Mouse (Mus musculus): ENCODE results near the gene 1700001P01Rik.
A peak's percentile ranks its signal among the peaks of the same experiment; 100 is the strongest.

The 1700001P01Rik gene

DNA sequence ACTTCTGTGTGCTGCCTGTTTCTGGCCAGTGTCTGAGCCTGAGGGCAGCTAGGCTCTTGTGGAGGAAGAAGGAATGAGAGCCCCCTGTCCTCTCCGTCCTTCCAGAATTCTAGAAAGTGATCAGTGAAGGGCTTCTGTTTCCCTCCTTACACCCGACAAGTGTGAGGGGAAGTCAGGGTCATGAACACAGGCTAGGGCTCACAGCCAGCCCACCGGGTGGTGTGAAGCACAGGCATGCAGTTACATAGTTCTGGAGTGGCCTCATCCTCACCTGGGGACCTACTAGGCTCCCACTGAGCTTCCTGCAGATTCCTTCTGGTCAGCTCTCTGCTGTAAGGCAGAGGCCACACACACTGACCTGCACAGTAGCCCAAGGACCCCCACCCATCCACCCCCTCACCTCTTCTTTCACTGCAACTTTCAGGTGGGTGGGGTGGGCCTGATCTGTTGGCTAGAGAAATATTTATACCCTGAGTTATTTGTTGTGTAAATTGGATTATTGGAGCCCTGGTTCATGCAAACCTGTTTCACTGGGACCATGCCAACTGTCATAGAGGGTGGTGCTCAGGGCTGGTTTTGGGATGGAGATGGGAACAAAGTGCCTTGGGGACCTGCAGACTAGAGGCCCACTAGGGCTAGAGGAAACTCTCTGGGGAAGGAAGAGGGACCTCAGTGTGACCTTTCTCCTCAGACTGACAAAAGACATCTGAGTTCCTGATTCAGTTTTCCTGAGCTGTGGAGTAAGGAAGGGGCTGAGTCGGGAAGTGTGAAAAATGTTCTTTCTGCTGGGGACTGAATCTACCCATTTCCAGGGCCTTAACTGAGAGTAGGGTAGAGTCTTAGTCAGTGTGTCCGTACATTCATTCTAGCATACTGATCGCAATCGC, 33.8 kb upstream of the 1700001P01Rik start:
- no peak for DNase-seq (ENCODE audit: extremely low spot score)

GRCm38 (mm10) chr11:97808621-97809234, 33.0 kb upstream of the 1700001P01Rik start:
- no peak for DNase-seq (ENCODE audit: extremely low spot score)

DNA sequence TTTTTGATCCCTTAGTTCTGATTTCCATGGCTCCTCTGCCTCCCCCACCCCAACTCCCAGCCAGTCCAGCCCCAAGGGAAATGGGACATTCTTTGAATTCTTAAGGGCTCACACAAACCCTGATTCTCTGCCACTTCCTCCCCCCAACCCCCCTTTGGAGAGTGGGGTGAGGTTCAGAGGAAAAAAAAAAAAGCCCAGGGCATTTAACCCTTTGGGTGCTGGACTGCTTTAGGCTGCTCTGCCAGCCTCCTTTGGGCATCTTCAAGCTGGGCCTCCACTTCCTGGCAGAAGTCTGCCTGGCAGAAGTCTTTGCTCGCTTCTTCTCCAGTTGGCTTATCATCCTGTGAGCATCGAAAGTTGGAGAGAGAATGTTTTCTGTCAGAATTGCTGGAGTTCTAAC, 32.4 kb upstream of the 1700001P01Rik start:
- DNase-seq (ENCODE audit: extremely low spot score), result peak; percentile 58

GRCm38 (mm10) chr11:97807626-97808025, 31.9 kb upstream of the 1700001P01Rik start:
- DNase-seq (ENCODE audit: extremely low spot score), result no peak

DNA sequence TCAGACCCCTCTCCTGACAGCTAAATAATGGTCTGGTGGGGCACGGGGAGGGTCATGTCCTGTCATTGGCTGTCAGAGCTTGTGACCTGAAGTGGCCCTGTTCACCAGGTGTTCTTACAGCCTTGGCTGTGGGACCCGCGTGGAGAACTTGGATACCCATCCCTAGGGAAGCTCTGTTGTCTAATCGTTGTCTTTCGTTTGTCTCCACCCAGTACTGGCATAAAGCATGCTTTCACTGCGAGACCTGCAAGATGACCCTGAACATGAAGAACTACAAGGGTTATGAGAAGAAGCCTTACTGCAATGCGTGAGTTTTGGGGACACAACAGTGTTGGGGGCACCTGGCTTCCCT, 30.9 kb upstream of the 1700001P01Rik start:
- DNase-seq (ENCODE audit: extremely low spot score), result no peak

- DNase-seq (ENCODE audit: extremely low spot score), result peak; percentile 22
These were observed 30.2 kb upstream of the 1700001P01Rik start for GRCm38 (mm10) chr11:97805662-97806612.

DNA sequence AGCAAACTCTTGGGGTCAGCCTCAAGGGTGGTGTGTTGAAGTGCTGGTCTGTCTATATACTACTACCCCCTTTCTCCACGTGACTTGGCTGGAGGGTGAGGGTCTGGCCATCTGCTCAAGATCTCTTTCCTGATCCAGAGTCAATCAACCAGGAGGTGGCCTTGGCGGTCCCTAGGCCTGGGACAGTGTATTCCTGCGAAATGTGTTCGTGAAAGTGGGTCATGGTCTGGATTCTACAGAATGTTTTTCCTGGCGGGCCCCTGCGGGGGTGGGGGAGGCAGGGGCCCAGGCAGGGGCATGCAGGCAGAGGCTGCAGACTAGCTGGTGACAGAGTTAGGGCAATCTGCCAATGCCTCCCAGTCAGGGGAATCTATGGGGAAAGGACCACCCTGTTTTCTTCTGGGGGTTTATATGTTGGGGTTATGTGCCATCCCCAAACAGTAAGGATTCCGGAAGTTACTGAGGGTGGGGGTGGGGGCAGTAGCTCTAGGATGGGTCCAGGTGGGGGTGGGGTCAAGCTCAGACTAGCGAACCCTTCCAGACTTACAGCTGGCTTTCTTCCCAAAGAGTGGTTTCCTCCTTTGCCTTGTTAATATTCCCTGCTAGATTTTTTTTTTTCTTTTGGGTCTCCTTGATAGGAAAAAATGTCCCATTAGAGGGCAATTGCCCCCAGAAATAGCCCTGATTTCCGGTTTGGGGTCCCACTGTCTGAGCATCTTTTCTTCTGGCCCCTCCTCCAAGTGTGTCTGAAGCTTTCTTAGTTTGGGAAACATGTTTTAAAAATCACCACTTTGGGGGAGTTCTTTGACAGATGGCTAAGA, 29.3 kb upstream of the 1700001P01Rik start:
- DNase-seq (ENCODE audit: extremely low spot score), result no peak

GRCm38 (mm10) chr11:97803847-97804246, 28.1 kb upstream of the 1700001P01Rik start:
- no peak for DNase-seq (ENCODE audit: extremely low spot score)

DNA sequence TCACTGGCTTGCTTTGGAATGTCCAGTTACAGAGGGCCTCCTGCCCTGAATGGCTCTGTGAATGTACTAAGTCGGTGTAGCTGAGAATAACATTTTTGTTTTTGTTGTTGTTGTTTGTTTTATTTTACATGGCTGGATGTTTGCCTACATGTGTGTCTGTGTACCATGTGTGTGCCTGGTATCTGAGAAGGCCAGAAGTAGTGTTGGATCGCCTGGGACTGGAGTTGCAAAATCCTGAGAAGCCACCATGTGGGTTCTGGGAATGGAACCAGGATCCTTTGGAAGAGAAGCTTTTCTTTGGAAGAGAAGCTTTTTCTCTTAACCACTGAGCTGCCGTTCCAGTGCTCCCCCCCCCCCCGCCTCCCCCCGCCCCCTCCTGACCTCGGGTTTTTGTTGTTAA, 26.8 kb upstream of the 1700001P01Rik start:
- no peak for DNase-seq (ENCODE audit: extremely low spot score)

- DNase-seq (ENCODE audit: extremely low spot score), result no peak
These were observed 26.4 kb upstream of the 1700001P01Rik start for GRCm38 (mm10) chr11:97802194-97802470.

DNA sequence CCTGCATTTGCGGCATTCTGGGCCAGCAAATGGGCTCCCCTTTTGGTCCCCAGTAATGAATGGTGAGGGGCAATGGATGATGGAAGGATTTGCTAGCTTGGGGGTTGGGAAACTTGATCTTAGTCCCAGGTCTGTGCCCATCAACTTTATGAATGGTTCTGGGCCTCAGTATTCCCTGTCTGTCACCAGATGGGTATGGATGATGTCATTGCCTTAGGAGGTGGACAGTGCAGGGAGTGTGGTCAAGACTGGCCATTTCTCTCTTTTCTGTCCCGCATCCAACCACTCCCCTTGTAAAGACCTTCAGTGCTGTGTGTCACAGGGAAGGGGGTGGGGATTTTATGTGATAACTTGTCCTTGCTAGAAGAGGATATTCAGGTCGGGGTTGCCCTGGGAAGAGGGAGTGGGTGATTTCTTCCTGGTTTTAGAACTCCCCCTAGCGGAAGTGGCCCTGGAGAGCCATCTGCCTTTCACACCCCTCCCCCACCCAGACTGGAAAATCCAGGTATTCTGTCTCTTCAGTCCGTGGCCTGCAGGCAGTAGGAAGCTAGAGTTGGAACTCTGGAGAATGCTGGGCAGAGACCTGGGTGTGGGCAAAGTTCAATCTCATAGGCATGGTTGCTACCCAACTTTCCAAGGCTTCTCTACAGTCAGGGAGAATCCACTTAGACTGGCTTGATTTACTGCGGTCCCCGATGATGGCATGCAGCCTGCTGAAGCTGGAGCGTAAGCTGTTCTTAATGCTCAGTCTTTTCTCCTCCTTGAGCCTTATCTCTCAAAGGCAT, 25.9 kb upstream of the 1700001P01Rik start:
- DNase-seq (ENCODE audit: extremely low spot score), result peak; percentile 77

- peak; percentile 20 for DNase-seq (ENCODE audit: extremely low spot score)
These were observed 25.1 kb upstream of the 1700001P01Rik start for GRCm38 (mm10) chr11:97800691-97801408.

DNA sequence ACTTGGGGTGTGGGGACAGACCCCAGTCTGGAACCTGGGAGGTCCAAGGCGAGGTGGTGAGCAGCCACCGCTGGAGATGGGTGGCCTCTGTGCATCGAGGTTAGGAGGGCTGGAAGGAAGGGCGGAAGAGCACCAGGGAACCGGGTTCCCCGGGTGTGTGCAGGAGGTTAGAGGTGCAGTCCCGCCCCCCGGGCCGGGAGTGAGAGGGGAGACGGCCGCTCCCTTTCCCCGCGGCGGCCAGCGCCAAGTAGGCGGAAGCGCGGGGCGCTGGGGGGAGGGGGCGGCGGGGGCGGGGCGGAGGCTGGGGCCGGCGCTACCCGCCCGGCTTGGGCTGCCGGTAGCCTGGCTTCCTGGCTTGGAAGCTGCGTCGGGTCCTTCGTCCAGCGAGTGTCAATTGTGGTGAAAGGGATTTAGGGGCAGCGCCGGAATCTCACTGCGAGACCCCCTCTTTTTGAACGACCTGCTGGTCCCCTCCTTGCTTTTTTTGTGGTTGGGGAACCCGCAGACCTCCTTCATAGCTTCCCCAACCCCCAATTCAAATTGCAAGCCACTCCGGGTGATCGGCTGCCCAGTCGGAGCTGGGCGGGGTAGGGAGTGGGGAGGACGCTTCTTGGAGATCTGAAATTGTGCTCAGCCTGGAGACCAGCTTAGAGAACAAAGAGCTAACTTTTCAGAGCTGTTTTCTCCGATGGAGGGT, 24.4 kb upstream of the 1700001P01Rik start:
- DNase-seq (ENCODE audit: extremely low spot score), result peak; percentile 86

- peak; percentile 87 for DNase-seq (ENCODE audit: extremely low spot score)
These were observed 23.7 kb upstream of the 1700001P01Rik start for GRCm38 (mm10) chr11:97799146-97799993.

- DNase-seq (ENCODE audit: extremely low spot score), result peak; percentile 96
These were observed 23.0 kb upstream of the 1700001P01Rik start, which contains the start of gene Lasp1 for GRCm38 (mm10) chr11:97798782-97799145. Gene Lasp1, plus strand, starts transcription at chr11:97799000.

DNA sequence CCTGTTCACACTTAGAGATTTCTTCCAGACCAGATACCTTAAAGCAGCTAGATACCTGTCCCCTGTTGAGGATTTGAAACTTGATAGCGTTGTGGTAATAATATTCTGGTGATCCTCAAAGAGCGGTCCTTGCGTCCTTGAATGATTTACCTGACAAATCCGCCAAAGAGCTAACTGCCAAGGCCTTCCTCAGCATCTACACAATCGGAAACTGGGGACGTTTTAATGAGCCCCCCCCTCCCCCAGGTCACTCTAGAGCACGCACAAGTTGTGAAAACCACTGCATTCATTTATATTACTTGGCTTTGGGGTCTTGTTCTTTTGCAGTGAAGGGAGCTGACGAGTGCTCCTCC, 22.3 kb upstream of the 1700001P01Rik start:
- DNase-seq (ENCODE audit: extremely low spot score), result no peak

DNA sequence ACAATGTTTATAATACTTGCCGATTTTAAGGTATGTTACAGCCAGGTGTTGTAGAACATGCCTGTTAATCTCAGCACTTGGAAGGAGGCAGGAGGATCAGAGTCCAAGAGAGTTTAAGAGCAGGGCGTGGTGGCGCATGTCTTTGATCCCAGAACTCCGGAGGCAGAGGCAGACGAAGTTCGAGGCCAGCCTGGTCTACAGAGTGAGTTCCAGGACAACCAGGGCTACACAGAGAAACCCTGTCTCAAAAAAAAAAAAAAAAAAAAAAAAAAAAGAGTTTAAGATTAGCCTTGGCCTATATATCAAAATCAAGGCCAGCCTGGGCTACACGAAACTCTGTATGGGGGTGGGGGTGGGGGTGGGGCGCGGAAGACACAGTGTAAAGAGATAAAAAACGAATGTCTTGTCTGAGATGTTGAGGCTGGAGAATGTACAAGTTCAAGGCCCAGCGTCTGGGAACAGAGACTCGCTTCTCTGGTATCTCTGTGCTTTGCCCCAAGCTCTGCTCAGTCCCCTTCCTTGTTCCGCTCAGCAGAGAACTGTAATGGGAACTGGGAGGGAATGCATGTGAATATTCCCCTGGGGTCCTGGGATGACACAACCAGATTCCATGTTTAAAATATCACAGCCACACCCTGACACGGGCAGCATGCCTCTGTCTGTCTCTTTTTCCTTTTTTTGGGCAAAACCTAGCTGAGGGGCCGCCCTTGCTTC, 21.8 kb upstream of the 1700001P01Rik start:
- DNase-seq (ENCODE audit: extremely low spot score), result no peak

DNA sequence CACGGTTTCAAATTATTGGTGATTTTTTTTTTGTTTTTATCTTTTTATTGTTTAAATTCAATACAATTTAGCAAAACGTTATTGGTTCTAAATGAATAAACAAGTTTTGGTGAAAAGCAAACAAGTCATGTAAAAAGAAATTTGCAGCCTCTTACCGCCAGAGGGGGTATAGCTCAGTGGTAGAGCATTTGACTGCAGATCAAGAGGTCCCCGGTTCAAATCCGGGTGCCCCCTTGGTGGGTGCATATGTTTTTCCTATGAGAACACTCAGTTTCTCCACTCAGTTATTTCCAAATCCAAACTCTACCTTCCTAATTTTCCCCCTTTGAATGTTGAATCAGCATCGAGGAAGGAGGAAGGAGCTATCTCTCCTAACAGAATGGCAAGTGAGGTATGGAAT, 21.2 kb upstream of the 1700001P01Rik start:
- DNase-seq (ENCODE audit: extremely low spot score), result peak; percentile 81
